ENCODE assay signal across 8 mouse cellular contexts in the genomic region with DNA sequence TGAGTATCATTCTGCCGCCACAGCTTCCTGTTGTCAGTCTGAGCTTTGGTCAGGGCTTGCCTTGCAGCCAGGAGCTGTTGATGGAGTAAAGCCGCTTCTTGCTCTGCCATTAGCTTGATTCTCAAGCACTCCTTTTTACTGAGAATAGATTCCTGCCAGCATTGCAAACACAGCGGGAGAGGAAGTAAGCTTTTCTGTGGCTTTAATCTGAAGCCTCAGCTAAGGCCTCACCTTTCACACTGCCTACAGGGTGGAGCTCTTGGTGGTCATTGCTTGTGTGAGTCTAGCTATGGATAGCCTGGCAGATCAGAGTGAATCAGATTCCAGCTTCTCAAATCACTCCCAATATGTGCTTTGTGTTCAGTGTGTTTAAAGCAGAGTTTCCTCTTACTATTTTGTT. TPM values are rescaled to one million over a fixed set of nuclear protein-coding genes. Genes with fewer than 3 reads are reported as not detected.
DNase-seq lines count a peak whose midpoint lies in the region; ATAC-seq lines count a peak whose summit lies in the region.

No protein-coding gene starts in this region.

- H3K27ac ChIP-seq in heart, embryonic 15.5 days, result peak overlapping the region; percentile 4; the same call in 1 of the 2 replicates
- no peak overlapping the region for H3K27ac ChIP-seq in heart, embryonic 10.5 days

- H3K27me3 ChIP-seq in heart, embryonic 15.5 days, result no peaks in the 10 kb centered on the region
- H3K27me3 ChIP-seq in heart, embryonic 10.5 days (ENCODE audit: insufficient read depth, poor library complexity, severe bottlenecking), result no peaks in the 10 kb centered on the region

- no peak overlapping the region for H3K4me3 ChIP-seq in heart, embryonic 15.5 days
- H3K4me3 ChIP-seq in heart, embryonic 10.5 days, result no peak overlapping the region

- H3K4me2 ChIP-seq in heart, embryonic 15.5 days, result no peak overlapping the region

- H3K36me3 ChIP-seq in heart, embryonic 15.5 days, result 0 out of 2 replicates have a peak, but pooled peaks cover 3% of the 10 kb centered on the region
- H3K36me3 ChIP-seq in heart, embryonic 10.5 days, result no peaks in the 10 kb centered on the region

- WGBS in heart, embryonic 15.5 days, result 48% methylated on average over 3 of the region's 3 CpGs
- WGBS in heart, embryonic 10.5 days, result 29% methylated on average over 3 of the region's 3 CpGs

- no peak for DNase-seq in heart, embryonic 10.5 days (ENCODE audit: low spot score)
- peak; percentile 69 for DNase-seq in A20 (ENCODE audit: low read depth, low spot score)
- DNase-seq in neural tube, embryonic 10.5 days (ENCODE audit: extremely low spot score, low spot score), result no peak
- no peak for DNase-seq in cerebellum, adult 18-20 months

- H3K4me1 ChIP-seq in heart, embryonic 15.5 days (replicated peaks), result peaks cover 12% of the 10 kb centered on the region
- H3K4me1 ChIP-seq in heart, embryonic 10.5 days, result peaks cover 8% of the 10 kb centered on the region

- peaks cover 7% of the 10 kb centered on the region; the same call in 1 of the 2 replicates for H3K9me3 ChIP-seq in heart, embryonic 15.5 days (replicated peaks)
- peaks cover 4% of the 10 kb centered on the region for H3K9me3 ChIP-seq in heart, embryonic 10.5 days

- H3K9ac ChIP-seq in heart, embryonic 15.5 days, result no peak overlapping the region

- ATAC-seq in heart, embryonic 15.5 days (replicated peaks; ENCODE audit: insufficient number of reproducible peaks, insufficient read depth, low FRiP score, low read depth), result no peak
- peak; percentile 65 for ATAC-seq in common myeloid progenitor, adult 5-6 weeks (replicated peaks; ENCODE audit: low read depth, poor library complexity, severe bottlenecking)
- ATAC-seq in megakaryocyte, adult 5-6 weeks (ENCODE audit: poor library complexity, severe bottlenecking), result peak; percentile 60
- no peak for ATAC-seq in megakaryocyte-erythroid progenitor cell, adult 5-6 weeks (replicated peaks; ENCODE audit: low FRiP score, low TSS enrichment, poor library complexity, severe bottlenecking)

RNA-seq across cellular contexts. Expression of a gene that starts 33.1 kb away (rescaled TPM):
- polyA plus RNA-seq in heart, embryonic 15.5 days (2015; fragmentation: Nextera tagmentation; extraction: Ambion mirVana), result 168 and 174 TPM in 2 replicates
- 156 and 169 TPM in 2 replicates for polyA plus RNA-seq in heart, embryonic 10.5 days (2016; fragmentation: Nextera tagmentation; extraction: Ambion mirVana)
- total RNA-seq in common myeloid progenitor, adult 5-6 weeks (2017), result 128 and 169 TPM in 2 replicates
- 161 and 188 TPM in 2 replicates for total RNA-seq in megakaryocyte, adult 5-6 weeks (2015)
- 115 and 135 TPM in 2 replicates for total RNA-seq in megakaryocyte, adult 5-6 weeks (2017)
- 100 and 107 TPM in 2 replicates for total RNA-seq in megakaryocyte-erythroid progenitor cell, adult 5-6 weeks (2014; fragmentation: Nextera tagmentation)
- total RNA-seq in megakaryocyte-erythroid progenitor cell, adult 5-6 weeks (2017), result 96.6 and 142 TPM in 2 replicates

Comparison
In these comparisons a context has a peak if more than half of its experiments do, and no peak if none do; other contexts are left out.
1. ATAC-seq: peak in common myeloid progenitor, adult 5-6 weeks (single experiment) and megakaryocyte, adult 5-6 weeks (single experiment); none in heart, embryonic 15.5 days (single experiment) and megakaryocyte-erythroid progenitor cell, adult 5-6 weeks (single experiment).